Mouse (Mus musculus) spleen, postnatal 4 days (tissue): Measurements from ENCODE around the gene Clptm1l.

Experiments
- DNase-seq, 2 experiments: peaks; one replicate each; pipeline ENCODE4 v3.0.0; 2022; ENCODE audit warnings: low spot score in 2 of 2

Gene Clptm1l

GRCm38 (mm10) chr13:73658953-73659352 lies 55.1 kb downstream of the Clptm1l start:
- no peak for DNase-seq

- no peak for DNase-seq
These were observed 56.4 kb downstream of the Clptm1l start for GRCm38 (mm10) chr13:73660163-73660695.
